Comparison of ENCODE assay signal across 11 mouse cellular contexts in genomic region chr12:24656436-24656835, GRCm38 (mm10). TPM values are rescaled to one million over a fixed set of nuclear protein-coding genes. Genes with fewer than 3 reads are reported as not detected.
DNase-seq lines count a peak whose midpoint lies in the region; ATAC-seq lines count a peak whose summit lies in the region.
"Had no signal": no experiment of that assay in that cellular context is flagged by ENCODE, and none has a peak within 500 bp of the region (broad histone marks: within the 10 kb centered on the region; RNA-seq: fewer than 3 reads in every experiment).

No protein-coding gene starts in this region.

- peaks cover 29% of the 10 kb centered on the region for H3K4me1 ChIP-seq in forebrain, embryonic 16.5 days (replicated peaks; ENCODE audit: control insufficient read depth, insufficient read depth, low read length)
- peaks cover 9% of the 10 kb centered on the region for H3K4me1 ChIP-seq in forebrain, embryonic 14.5 days (ENCODE audit: control insufficient read depth, insufficient read depth, low read length)
- H3K4me1 ChIP-seq in liver, embryonic 12.5 days, result peaks cover 77% of the 10 kb centered on the region
- peaks cover 23% of the 10 kb centered on the region for H3K4me1 ChIP-seq in neural tube, embryonic 14.5 days (ENCODE audit: control insufficient read depth, insufficient read depth, low read length)

- peak overlapping the region; percentile 13 for H3K4me2 ChIP-seq in forebrain, embryonic 16.5 days (ENCODE audit: low read length)
- no peak overlapping the region for H3K4me2 ChIP-seq in forebrain, embryonic 14.5 days (ENCODE audit: low read length)
- H3K4me2 ChIP-seq in liver, embryonic 12.5 days, result peak overlapping the region; percentile 2
- peak overlapping the region; percentile 34; the same call in 1 of the 2 replicates for H3K4me2 ChIP-seq in neural tube, embryonic 14.5 days (ENCODE audit: low read depth, low read length)
- H3K4me2 ChIP-seq: limb, embryonic 15.5 days had no signal

- ATAC-seq in forebrain, embryonic 16.5 days, result no peak
- ATAC-seq in forebrain, embryonic 14.5 days, result no peak
- no peak for ATAC-seq in liver, embryonic 12.5 days
- no peak for ATAC-seq in neural tube, embryonic 14.5 days (ENCODE audit: low read depth)
- ATAC-seq in cerebellum, adult (ENCODE audit: insufficient number of reproducible peaks, low FRiP score, low TSS enrichment), result no peak

- H3K27ac ChIP-seq in forebrain, embryonic 16.5 days (ENCODE audit: low read length), result no peak overlapping the region
- no peak overlapping the region for H3K27ac ChIP-seq in forebrain, embryonic 14.5 days (ENCODE audit: low read depth, low read length)
- H3K27ac ChIP-seq in liver, embryonic 12.5 days, result no peak overlapping the region
- H3K27ac ChIP-seq in neural tube, embryonic 14.5 days (ENCODE audit: low read depth, low read length), result no peak overlapping the region
- H3K27ac ChIP-seq: limb, embryonic 15.5 days had no signal

- no peak for DNase-seq in forebrain, embryonic 14.5 days (ENCODE audit: low spot score)
- peak; percentile 57 to 71 for DNase-seq in kidney, postnatal 36 days
- DNase-seq in kidney, adult 9 months, result no peak
- no peak for DNase-seq in Muller cell, postnatal 12 days (ENCODE audit: inconsistent ontology term)
- DNase-seq: heart, postnatal 4 days; thymus, postnatal 25 days had no signal

- H3K9ac ChIP-seq in forebrain, embryonic 16.5 days (replicated peaks; ENCODE audit: low read depth, low read length), result peak overlapping the region; percentile 15; the same call in 1 of the 2 replicates
- H3K9ac ChIP-seq in forebrain, embryonic 14.5 days (ENCODE audit: low read length), result no peak overlapping the region
- 0 out of 2 replicates have a peak overlapping the region, but pooled peaks have one; percentile 4 for H3K9ac ChIP-seq in liver, embryonic 12.5 days
- no peak overlapping the region; the same call in 1 of the 2 replicates for H3K9ac ChIP-seq in neural tube, embryonic 14.5 days (replicated peaks; ENCODE audit: low read depth, low read length)
- H3K9ac ChIP-seq: limb, embryonic 15.5 days had no signal

- no peaks in the 10 kb centered on the region for H3K27me3 ChIP-seq in forebrain, embryonic 16.5 days (replicated peaks; ENCODE audit: control insufficient read depth, insufficient read depth, low read length)
- no peaks in the 10 kb centered on the region for H3K27me3 ChIP-seq in forebrain, embryonic 14.5 days (replicated peaks; ENCODE audit: control insufficient read depth, insufficient read depth, low read length)
- no peaks in the 10 kb centered on the region for H3K27me3 ChIP-seq in liver, embryonic 12.5 days (replicated peaks)
- H3K27me3 ChIP-seq in neural tube, embryonic 14.5 days (ENCODE audit: control insufficient read depth, insufficient read depth, low read length), result no peaks in the 10 kb centered on the region
- H3K27me3 ChIP-seq: limb, embryonic 15.5 days had no signal

- no peak overlapping the region for H3K4me3 ChIP-seq in forebrain, embryonic 16.5 days (replicated peaks; ENCODE audit: low read length)
- H3K4me3 ChIP-seq in forebrain, embryonic 14.5 days (ENCODE audit: low read depth, low read length), result no peak overlapping the region
- H3K4me3 ChIP-seq in liver, embryonic 12.5 days, result peak overlapping the region; percentile 2; the same call in 1 of the 2 replicates
- H3K4me3 ChIP-seq in neural tube, embryonic 14.5 days (ENCODE audit: low read depth, low read length), result no peak overlapping the region
- H3K4me3 ChIP-seq: limb, embryonic 15.5 days had no signal

- no peaks in the 10 kb centered on the region for H3K9me3 ChIP-seq in forebrain, embryonic 16.5 days (ENCODE audit: control insufficient read depth, low read length)
- H3K9me3 ChIP-seq in forebrain, embryonic 14.5 days (replicated peaks; ENCODE audit: control insufficient read depth, low read length), result no peaks in the 10 kb centered on the region
- no peaks in the 10 kb centered on the region for H3K9me3 ChIP-seq in liver, embryonic 12.5 days (replicated peaks)
- no peaks in the 10 kb centered on the region for H3K9me3 ChIP-seq in neural tube, embryonic 14.5 days (ENCODE audit: control insufficient read depth, low read length)
- H3K9me3 ChIP-seq: limb, embryonic 15.5 days had no signal

- H3K36me3 ChIP-seq in forebrain, embryonic 16.5 days (ENCODE audit: control insufficient read depth, insufficient read depth), result peaks cover 28% of the 10 kb centered on the region
- peaks cover 53% of the 10 kb centered on the region for H3K36me3 ChIP-seq in forebrain, embryonic 14.5 days (ENCODE audit: control insufficient read depth, insufficient read depth, low read length)
- H3K36me3 ChIP-seq in liver, embryonic 12.5 days, result peaks cover 80% of the 10 kb centered on the region
- peaks cover 30% of the 10 kb centered on the region for H3K36me3 ChIP-seq in neural tube, embryonic 14.5 days (ENCODE audit: control insufficient read depth, insufficient read depth, low read length)

- WGBS in forebrain, embryonic 16.5 days, result 71% methylated on average over 3 of the region's 3 CpGs
- 79% methylated on average over 3 of the region's 3 CpGs for WGBS in forebrain, embryonic 14.5 days
- WGBS in liver, embryonic 12.5 days (ENCODE audit: insufficient replicate concordance), result 81% methylated on average over 3 of the region's 3 CpGs
- 70% methylated on average over 3 of the region's 3 CpGs for WGBS in neural tube, embryonic 14.5 days

RNA-seq across cellular contexts. Expression of gene Klf11, which starts 5.4 kb away (rescaled TPM):
- 19.1 and 20.1 TPM in 2 replicates for polyA plus RNA-seq in forebrain, embryonic 16.5 days (2015; fragmentation: Nextera tagmentation; extraction: Ambion mirVana)
- 14.8 and 17.0 TPM in 2 replicates for polyA plus RNA-seq in forebrain, embryonic 14.5 days (2014; fragmentation: Nextera tagmentation; extraction: Ambion mirVana)
- polyA plus RNA-seq in liver, embryonic 12.5 days (2016; fragmentation: Nextera tagmentation; extraction: Ambion mirVana), result 9.2 and 10.6 TPM in 2 replicates
- 13.3 and 18.8 TPM in 2 replicates for polyA plus RNA-seq in neural tube, embryonic 14.5 days (2014; fragmentation: Nextera tagmentation; extraction: Ambion mirVana)

RNA-seq across cellular contexts. Expression of gene Cys1, which starts 25.2 kb away (rescaled TPM):
- polyA plus RNA-seq in forebrain, embryonic 16.5 days (2015; fragmentation: Nextera tagmentation; extraction: Ambion mirVana), result 2.1 TPM in 2 replicates
- 1.2 and 1.7 TPM in 2 replicates for polyA plus RNA-seq in forebrain, embryonic 14.5 days (2014; fragmentation: Nextera tagmentation; extraction: Ambion mirVana)
- 0.56 and 1.0 TPM in 2 replicates for polyA plus RNA-seq in liver, embryonic 12.5 days (2016; fragmentation: Nextera tagmentation; extraction: Ambion mirVana)
- 1.3 and 2.2 TPM in 2 replicates for polyA plus RNA-seq in neural tube, embryonic 14.5 days (2014; fragmentation: Nextera tagmentation; extraction: Ambion mirVana)

RNA-seq across cellular contexts. Expression of gene Rrm2, which starts 51.6 kb away (rescaled TPM):
- polyA plus RNA-seq in forebrain, embryonic 16.5 days (2015; fragmentation: Nextera tagmentation; extraction: Ambion mirVana), result 138 and 169 TPM in 2 replicates
- 136 and 139 TPM in 2 replicates for polyA plus RNA-seq in forebrain, embryonic 14.5 days (2014; fragmentation: Nextera tagmentation; extraction: Ambion mirVana)
- 531 and 552 TPM in 2 replicates for polyA plus RNA-seq in liver, embryonic 12.5 days (2016; fragmentation: Nextera tagmentation; extraction: Ambion mirVana)
- 26.1 and 31.2 TPM in 2 replicates for polyA plus RNA-seq in neural tube, embryonic 14.5 days (2014; fragmentation: Nextera tagmentation; extraction: Ambion mirVana)

Comparison
In these comparisons a context has a peak if more than half of its experiments do, and no peak if none do; other contexts are left out.
1. H3K9ac ChIP-seq: peak in forebrain, embryonic 16.5 days (single experiment) and liver, embryonic 12.5 days (single experiment); none in forebrain, embryonic 14.5 days (single experiment) and neural tube, embryonic 14.5 days (single experiment).
2. DNase-seq: peak in kidney, postnatal 36 days (2 of 2); none in forebrain, embryonic 14.5 days (single experiment), kidney, adult 9 months (single experiment) and Muller cell, postnatal 12 days (single experiment).